Mouse (Mus musculus): ENCODE data around the gene Ddhd1. TPM values are rescaled to one million over a fixed set of nuclear protein-coding genes. Genes with fewer than 3 reads are reported as not detected.
A peak's percentile ranks its signal among the peaks of the same experiment; 100 is the strongest.
"Not testable (repeated sequence)": the region's sequence is repeated elsewhere in the genome, so short reads cannot be mapped to it uniquely, and the experiment has no call there.

Ddhd1 gene
- polyA plus RNA-seq, 1 experiment = 90.2 TPM

DNA sequence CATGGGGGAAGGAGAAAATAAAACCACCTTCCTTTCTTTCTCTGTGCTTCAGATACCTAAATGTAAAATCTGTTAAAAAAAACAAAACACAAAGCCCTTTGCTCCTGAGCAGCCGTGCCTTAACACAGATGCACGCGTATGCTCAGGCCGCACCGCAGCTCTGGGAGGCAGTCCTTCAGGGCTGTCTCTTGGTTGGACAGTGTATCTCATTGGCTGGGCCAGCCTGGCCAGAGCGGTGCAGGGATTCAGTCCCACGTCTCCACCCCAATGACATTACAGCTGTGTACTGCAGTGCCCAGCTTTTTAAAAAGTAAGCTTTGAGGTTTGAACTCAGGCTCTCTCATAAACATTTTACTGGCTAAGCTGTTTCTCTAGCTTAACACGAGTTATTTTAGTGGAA, 60.1 kb downstream of the Ddhd1 start:
- peaks cover 4% of the 10 kb centered on the region for H3K4me1 ChIP-seq (ENCODE audit: control insufficient read depth, insufficient read depth, low read length)
- H3K27ac ChIP-seq (ENCODE audit: insufficient read depth, low read length) = no peak overlapping the region
- TF ChIP-seq POLR2A (IDR thresholded peaks at IDR 0.05; ENCODE audit: extremely low read depth, insufficient read depth, low read length) (no peak), CTCF (IDR thresholded peaks at IDR 0.05; ENCODE audit: extremely low read depth, insufficient read depth, low read length) (no peak)
- H3K4me3 ChIP-seq (ENCODE audit: insufficient read depth, low read length) = no peak overlapping the region

DNA sequence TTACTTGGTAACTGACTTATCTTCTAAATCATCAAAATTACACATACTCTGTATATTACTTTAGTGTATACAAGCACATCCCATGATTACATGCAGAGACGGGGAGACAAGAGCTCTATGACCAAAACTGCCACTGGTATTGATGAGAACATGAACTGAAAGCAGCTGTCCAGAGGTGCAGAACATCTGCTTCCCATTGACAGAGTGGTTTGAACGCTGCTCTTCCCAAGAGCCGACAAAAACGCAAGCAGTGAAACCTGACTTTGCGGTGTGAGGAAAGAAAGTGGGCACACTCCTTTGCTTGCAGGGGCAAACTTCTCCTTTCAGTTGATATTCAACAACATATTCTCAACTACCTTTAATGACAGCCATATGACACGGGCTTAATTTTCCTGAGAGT, 64.7 kb downstream of the Ddhd1 start:
- TF ChIP-seq POLR2A (IDR thresholded peaks at IDR 0.05; ENCODE audit: extremely low read depth, insufficient read depth, low read length) = no peak
- no peak for TF ChIP-seq CTCF (IDR thresholded peaks at IDR 0.05; ENCODE audit: extremely low read depth, insufficient read depth, low read length)
- Histone ChIP-seq H3K4me1 (ENCODE audit: control insufficient read depth, insufficient read depth, low read length) (peaks cover 2% of the 10 kb centered on the region; the same call in 1 of the 2 replicates), H3K4me3 (ENCODE audit: insufficient read depth, low read length) (no peak overlapping the region), H3K27ac (ENCODE audit: insufficient read depth, low read length) (no peak overlapping the region)

GRCm38 (mm10) chr14:45588403-45588802, 69.5 kb downstream of the Ddhd1 start:
- H3K4me1 ChIP-seq (ENCODE audit: control insufficient read depth, insufficient read depth, low read length) = peaks cover 4% of the 10 kb centered on the region; the same call in 1 of the 2 replicates
- peak overlapping the region; percentile 22; the same call in 1 of the 2 replicates for H3K27ac ChIP-seq (ENCODE audit: insufficient read depth, low read length)
- no peak overlapping the region for H3K4me3 ChIP-seq (ENCODE audit: insufficient read depth, low read length)
- TF ChIP-seq POLR2A (IDR thresholded peaks at IDR 0.05; ENCODE audit: extremely low read depth, insufficient read depth, low read length) = no peak
- TF ChIP-seq CTCF (IDR thresholded peaks at IDR 0.05; ENCODE audit: extremely low read depth, insufficient read depth, low read length) = no peak

GRCm38 (mm10) chr14:45587536-45587935, 70.4 kb downstream of the Ddhd1 start:
- TF ChIP-seq POLR2A (IDR thresholded peaks at IDR 0.05; ENCODE audit: extremely low read depth, insufficient read depth, low read length) (no peak), CTCF (IDR thresholded peaks at IDR 0.05; ENCODE audit: extremely low read depth, insufficient read depth, low read length) (no peak)
- peaks cover 4% of the 10 kb centered on the region; the same call in 1 of the 2 replicates for H3K4me1 ChIP-seq (ENCODE audit: control insufficient read depth, insufficient read depth, low read length)
- no peak overlapping the region for H3K4me3 ChIP-seq (ENCODE audit: insufficient read depth, low read length)
- peak overlapping the region; percentile 27 for H3K27ac ChIP-seq (ENCODE audit: insufficient read depth, low read length)

DNA sequence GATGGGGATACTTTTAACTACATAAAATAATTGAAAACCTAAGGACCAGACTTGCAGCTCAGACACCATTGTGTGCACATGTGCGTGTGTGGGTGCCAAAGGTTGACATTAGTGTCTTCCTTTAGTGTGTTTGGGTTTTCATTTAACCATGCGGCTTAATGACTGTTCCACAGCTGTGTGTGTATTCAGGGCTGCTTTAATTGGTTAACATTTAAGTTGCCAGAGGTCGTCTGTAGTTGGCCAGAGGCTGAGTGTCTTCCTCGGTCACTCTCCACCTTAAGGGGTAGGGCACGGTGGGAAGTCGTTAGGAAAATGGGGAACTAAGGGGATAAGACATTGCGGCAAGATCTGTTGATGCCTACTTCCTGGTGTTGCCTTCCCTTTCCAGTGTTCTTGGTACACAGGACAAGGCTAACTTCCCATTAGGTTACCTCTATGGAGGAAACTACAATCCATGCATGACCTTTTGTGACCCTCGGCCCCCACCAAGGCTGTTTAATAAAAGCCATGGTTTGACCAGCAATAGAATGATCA, 74.4 kb downstream of the Ddhd1 start:
- TF ChIP-seq POLR2A (IDR thresholded peaks at IDR 0.05; ENCODE audit: extremely low read depth, insufficient read depth, low read length) (no peak), CTCF (IDR thresholded peaks at IDR 0.05; ENCODE audit: extremely low read depth, insufficient read depth, low read length) (no peak)
- Histone ChIP-seq H3K4me3 (ENCODE audit: insufficient read depth, low read length) (no peak overlapping the region), H3K27ac (ENCODE audit: insufficient read depth, low read length) (no peak overlapping the region; the same call in 1 of the 2 replicates), H3K4me1 (ENCODE audit: control insufficient read depth, insufficient read depth, low read length) (peaks cover 3% of the 10 kb centered on the region; the same call in 1 of the 2 replicates)

DNA sequence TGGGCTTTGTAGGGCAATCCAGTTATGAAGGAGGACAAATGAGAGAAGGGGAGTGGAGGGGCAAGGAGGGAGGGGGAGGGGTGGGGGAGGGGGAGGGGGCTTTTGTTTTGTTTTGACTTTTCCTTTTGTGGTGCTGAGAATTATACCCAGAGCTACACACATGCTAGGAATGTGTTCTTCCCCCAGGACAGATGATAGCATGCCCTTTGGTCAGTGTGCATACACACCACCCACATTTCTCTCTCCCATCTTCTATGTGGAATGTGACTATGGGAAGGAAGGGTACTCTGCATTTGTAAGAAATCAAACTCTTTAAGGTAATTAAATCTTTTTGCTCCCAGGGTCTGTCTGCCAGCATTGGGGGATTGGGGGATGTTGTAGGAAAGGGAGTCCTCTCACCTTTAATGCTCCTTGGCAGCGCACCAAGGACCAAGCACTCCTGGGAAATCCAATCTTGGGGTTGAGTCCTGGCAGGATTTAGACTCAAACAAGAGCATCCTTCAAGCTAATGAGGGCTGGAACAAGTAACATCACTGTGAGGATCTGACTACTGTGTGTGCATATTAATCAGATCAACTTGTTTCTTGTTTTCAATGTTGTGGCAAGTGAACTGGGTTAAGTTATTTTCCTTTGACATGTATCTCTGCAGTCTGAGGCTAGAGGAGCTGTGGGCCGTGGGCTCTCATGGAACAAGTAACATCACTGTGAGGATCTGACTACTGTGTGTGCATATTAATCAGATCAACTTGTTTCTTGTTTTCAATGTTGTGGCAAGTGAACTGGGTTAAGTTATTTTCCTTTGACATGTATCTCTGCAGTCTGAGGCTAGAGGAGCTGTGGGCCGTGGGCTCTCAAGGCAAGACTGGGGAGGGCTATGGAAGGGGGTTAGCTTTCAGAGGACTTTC, 76.8 kb downstream of the Ddhd1 start:
- H3K4me3 ChIP-seq (ENCODE audit: insufficient read depth, low read length) = not testable (repeated sequence)
- peak overlapping the region; percentile 80 for H3K27ac ChIP-seq (ENCODE audit: insufficient read depth, low read length)

GRCm38 (mm10) chr14:45566066-45566937, 91.6 kb downstream of the Ddhd1 start:
- Histone ChIP-seq H3K4me3 (ENCODE audit: insufficient read depth, low read length) (no peak overlapping the region), H3K27ac (ENCODE audit: insufficient read depth, low read length) (peak overlapping the region; percentile 34), H3K4me1 (ENCODE audit: control insufficient read depth, insufficient read depth, low read length) (peaks cover 8% of the 10 kb centered on the region)
- no peak for TF ChIP-seq POLR2A (IDR thresholded peaks at IDR 0.05; ENCODE audit: extremely low read depth, insufficient read depth, low read length)
- peak; percentile 59 for TF ChIP-seq CTCF (IDR thresholded peaks at IDR 0.05; ENCODE audit: extremely low read depth, insufficient read depth, low read length)

More for the DNA sequence above, 76.8 kb downstream of the Ddhd1 start:
- not testable (repeated sequence) for H3K4me1 ChIP-seq (ENCODE audit: control insufficient read depth, insufficient read depth, low read length)

- TF ChIP-seq POLR2A (IDR thresholded peaks at IDR 0.05; ENCODE audit: extremely low read depth, insufficient read depth, low read length) (0 out of 2 replicates have a peak, but pooled peaks have one; percentile 11), CTCF (IDR thresholded peaks at IDR 0.05; ENCODE audit: extremely low read depth, insufficient read depth, low read length) (no peak)
- H3K27ac ChIP-seq (ENCODE audit: insufficient read depth, low read length) = peak overlapping the region; percentile 34
- H3K4me1 ChIP-seq (ENCODE audit: control insufficient read depth, insufficient read depth, low read length) = peaks cover 8% of the 10 kb centered on the region
- no peak overlapping the region for H3K4me3 ChIP-seq (ENCODE audit: insufficient read depth, low read length)
Observed at GRCm38 (mm10) chr14:45565216-45566065, 92.5 kb downstream of the Ddhd1 start.

All from cortical plate, adult 2 months (tissue).